Mouse (Mus musculus) hindbrain, embryonic 12.5 days (tissue): ENCODE results near the gene Atg16l1. TPM values are rescaled to one million over a fixed set of nuclear protein-coding genes. Genes with fewer than 3 reads are reported as not detected.

Source experiments
- ATAC-seq: fragments of 200-750 bp; cut with Nextera tagmentation; 2 replicates; pipeline ENCODE4 v1.8.0; 2017; ENCODE audit warnings: moderate TSS enrichment; ENCODE audit not compliant: low FRiP score
- H3K27ac ChIP-seq: fragments of 300-500 bp; sonication (generic); 2 replicates; pipeline ENCODE4 v1.5.1; 2016; ENCODE audit warnings: mild to moderate bottlenecking
- H3K27me3 ChIP-seq: fragments of 300-500 bp; sonication (generic); 2 replicates; pipeline ENCODE4 v1.6.1; 2016; ENCODE audit warnings: mild to moderate bottlenecking
- H3K36me3 ChIP-seq: fragments of 300-500 bp; sonication (generic); 2 replicates; pipeline ENCODE4 v1.6.1; 2016; ENCODE audit warnings: mild to moderate bottlenecking
- H3K4me1 ChIP-seq: fragments of 300-500 bp; sonication (generic); 2 replicates; pipeline ENCODE4 v1.6.1; 2016
- H3K4me2 ChIP-seq: fragments of 300-500 bp; sonication (generic); replicated peaks from 2 replicates; pipeline ENCODE4 v1.6.1; 2016; ENCODE audit warnings: mild to moderate bottlenecking
- H3K4me3 ChIP-seq: fragments of 300-500 bp; sonication (generic); 2 replicates; pipeline ENCODE4 v1.5.1; 2016; ENCODE audit warnings: mild to moderate bottlenecking
- H3K9ac ChIP-seq: fragments of 300-500 bp; sonication (generic); 2 replicates; pipeline ENCODE4 v1.6.1; 2016; ENCODE audit warnings: mild to moderate bottlenecking, moderate library complexity
- H3K9me3 ChIP-seq: fragments of 300-500 bp; sonication (generic); replicated peaks from 2 replicates; pipeline ENCODE4 v1.6.1; 2016; ENCODE audit warnings: mild to moderate bottlenecking
- WGBS: fragments of 180-500 bp; shearing (Covaris S2); methylation state at CpG from one replicate; pipeline ENCODE4 v1.1.7; 2016; 5-methylcytosine and 5-hydroxymethylcytosine counted together
- polyA plus RNA-seq: library from polyadenylated mRNA; unstranded; fragments of >200 nt; fragmentation: Nextera tagmentation; extraction: Ambion mirVana; gene quantifications from 2 replicates; pipeline ENCODE4 v1.2.1, GENCODE M21; 2016

The Atg16l1 gene
- polyA plus RNA-seq, 1 experiment from 2014 or later: 51.0 TPM

DNA sequence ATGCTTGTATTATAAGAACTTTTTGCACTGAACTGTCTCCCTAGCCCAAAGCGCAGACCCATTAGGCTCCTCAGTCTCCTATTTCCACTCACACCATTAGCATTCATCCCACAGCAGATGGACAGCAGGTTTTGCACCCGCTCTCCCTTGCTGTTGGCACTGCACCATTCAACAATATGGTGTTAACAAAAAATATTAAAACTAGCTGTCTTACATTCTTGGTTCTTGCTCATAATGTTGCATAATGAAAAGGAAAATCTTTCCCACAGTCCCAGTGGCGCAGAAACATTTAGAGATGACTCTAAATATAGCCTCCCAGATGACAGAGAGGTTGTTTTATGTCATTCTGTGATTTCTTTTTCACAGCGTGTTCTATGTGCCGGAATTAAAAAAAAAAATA lies 22.5 kb upstream of the Atg16l1 start:
- H3K27ac ChIP-seq: no peak overlapping the region
- WGBS: 87% methylated on average over 5 of the region's 5 CpGs

DNA sequence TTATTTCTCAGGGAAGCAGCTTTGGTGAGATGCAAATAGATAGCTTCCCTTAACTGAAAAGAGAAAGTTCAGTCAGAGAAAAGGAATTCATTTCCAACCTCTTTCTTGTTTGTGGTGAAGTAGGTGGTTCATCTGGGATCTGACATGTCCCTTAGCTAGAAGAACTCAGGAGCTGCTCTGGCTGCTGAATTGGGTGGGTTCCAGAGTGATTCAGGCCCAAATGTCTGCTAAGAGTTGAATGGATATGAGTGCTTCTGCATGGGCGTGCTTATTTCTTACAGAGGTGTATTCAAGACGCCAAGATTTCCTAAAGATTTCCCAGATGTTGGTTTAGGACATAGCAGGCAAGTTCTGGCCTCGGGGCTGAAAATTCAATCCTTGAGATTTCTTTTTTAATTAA lies 21.5 kb upstream of the Atg16l1 start:
- 78% methylated on average over 3 of the region's 3 CpGs for WGBS
- H3K4me3 ChIP-seq: no peak overlapping the region
- no peak for ATAC-seq
- no peaks in the 10 kb centered on the region for H3K27me3 ChIP-seq
- H3K9ac ChIP-seq: no peak overlapping the region
- no peaks in the 10 kb centered on the region for H3K4me1 ChIP-seq
- no peaks in the 10 kb centered on the region for H3K36me3 ChIP-seq
- no peak overlapping the region for H3K27ac ChIP-seq
- no peaks in the 10 kb centered on the region for H3K9me3 ChIP-seq
- no peak overlapping the region for H3K4me2 ChIP-seq

More for the DNA sequence above, 22.5 kb upstream of the Atg16l1 start:
- Histone ChIP-seq H3K9ac (no peak overlapping the region), H3K36me3 (no peaks in the 10 kb centered on the region), H3K4me3 (no peak overlapping the region), H3K27me3 (no peaks in the 10 kb centered on the region), H3K4me1 (no peaks in the 10 kb centered on the region), H3K9me3 (no peaks in the 10 kb centered on the region), H3K4me2 (no peak overlapping the region)
- no peak for ATAC-seq

DNA sequence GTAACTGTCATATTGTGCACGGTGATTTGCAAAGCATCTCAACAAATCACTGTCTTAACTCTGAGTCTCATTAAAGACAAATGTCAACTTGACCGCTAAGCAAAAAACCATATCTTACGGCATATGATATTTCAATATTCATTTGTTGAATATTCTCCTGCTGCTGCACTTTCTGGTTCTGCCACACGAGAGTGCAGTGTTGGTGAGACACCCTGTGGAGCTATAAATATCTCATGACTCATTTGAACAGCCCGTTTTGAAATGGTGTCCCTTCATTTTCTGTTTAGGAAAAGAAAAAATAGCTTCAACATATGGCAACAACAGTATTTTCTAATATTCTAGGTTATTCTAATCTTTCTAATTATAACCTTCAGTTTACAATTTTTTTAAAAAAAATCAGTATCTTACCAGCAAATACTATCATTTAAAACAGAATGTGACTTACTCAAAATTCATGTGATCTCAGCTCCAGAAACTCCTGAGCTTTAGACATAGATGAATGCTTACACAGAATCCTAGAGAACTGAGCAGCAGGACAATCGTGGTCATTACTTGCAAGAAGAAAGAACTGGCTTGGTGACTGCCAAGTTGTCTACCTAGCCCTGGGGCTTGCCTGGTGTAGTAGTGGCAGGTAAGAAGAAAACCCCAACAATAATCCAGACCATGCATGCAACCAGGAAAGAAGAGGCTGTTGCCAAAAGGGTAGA lies 14.9 kb upstream of the Atg16l1 start:
- Histone ChIP-seq H3K4me3 (no peak overlapping the region), H3K36me3 (no peaks in the 10 kb centered on the region), H3K9me3 (no peaks in the 10 kb centered on the region), H3K4me2 (no peak overlapping the region), H3K9ac (no peak overlapping the region), H3K27me3 (no peaks in the 10 kb centered on the region), H3K4me1 (no peaks in the 10 kb centered on the region), H3K27ac (no peak overlapping the region)
- WGBS: 79% methylated on average over 6 of the region's 6 CpGs
- no peak for ATAC-seq

DNA sequence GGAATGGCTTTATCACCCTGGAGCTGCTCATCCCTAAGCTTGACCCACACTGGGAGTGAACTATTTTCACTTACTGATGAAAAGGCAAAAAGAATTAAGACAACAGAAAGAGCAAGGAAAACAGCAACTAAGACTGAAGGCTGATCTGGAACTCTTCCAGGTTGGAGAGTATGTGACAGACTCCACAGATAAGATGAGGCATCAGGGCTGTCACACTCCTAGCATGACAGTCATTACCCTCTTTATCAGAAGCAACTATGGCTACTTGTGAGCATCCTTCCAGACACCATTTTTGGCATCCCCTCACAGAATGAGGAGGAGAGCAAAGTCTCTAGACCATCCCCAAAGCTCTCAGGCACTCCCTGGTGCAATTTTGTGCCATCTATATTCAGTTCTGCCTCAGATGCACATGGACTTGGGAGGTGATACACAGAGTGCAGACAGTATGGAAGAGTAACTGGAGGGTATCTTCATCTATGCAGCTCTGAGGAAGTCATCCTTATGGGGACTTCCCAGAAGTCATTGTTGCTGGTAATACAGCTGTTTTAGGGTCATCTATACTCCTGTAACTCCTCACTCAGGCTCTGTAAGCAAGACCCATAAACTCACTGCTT lies 6.2 kb upstream of the Atg16l1 start:
- no peak overlapping the region for H3K27ac ChIP-seq
- no peak for ATAC-seq
- H3K4me2 ChIP-seq: no peak overlapping the region
- H3K4me1 ChIP-seq: no peaks in the 10 kb centered on the region
- H3K9me3 ChIP-seq: no peaks in the 10 kb centered on the region
- no peak overlapping the region for H3K4me3 ChIP-seq
- no peak overlapping the region for H3K9ac ChIP-seq
- no peaks in the 10 kb centered on the region for H3K36me3 ChIP-seq
- peaks cover 3% of the 10 kb centered on the region; the same call in 1 of the 2 replicates for H3K27me3 ChIP-seq

DNA sequence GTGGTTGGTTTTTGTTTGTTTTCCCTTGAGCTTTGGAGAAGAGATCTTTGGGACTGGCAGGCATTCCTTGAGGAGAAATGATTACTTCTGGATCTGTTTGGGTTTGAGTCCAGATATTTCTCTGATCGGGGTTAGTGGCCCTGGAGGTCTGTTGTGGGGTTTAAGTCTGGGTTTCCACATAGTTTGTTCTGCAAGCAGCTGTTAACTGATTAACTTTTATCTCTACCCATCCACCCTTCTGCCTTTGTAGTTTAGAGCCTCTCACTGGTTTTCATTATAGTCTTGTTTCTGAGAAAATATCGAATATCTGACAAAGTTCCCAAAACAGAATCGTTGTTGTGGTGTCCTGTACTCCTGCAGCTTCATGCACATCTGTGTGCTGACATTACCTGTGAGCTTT lies 8.2 kb downstream of the Atg16l1 start:
- Histone ChIP-seq H3K27me3 (no peaks in the 10 kb centered on the region), H3K36me3 (peaks cover 93% of the 10 kb centered on the region)

DNA sequence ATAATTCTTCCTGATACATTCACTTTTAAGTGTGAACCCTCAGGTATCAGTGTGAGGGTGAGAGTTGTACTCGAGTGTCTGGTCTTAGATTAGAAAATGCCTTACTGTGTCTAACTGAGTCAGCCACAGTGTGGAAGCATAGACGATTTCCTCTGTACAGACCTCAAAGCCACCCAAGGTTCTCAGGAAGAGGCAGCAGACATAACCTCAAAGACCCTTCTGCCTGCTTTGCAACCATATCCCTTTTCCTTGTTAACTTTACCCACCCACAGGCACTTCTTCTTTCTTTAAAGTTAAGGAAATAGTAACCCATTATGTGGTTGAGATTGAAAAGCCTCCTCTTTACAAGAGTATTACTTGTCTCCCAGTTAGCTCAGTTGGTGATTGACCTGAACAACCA lies 10.1 kb downstream of the Atg16l1 start:
- Histone ChIP-seq H3K27me3 (no peaks in the 10 kb centered on the region), H3K27ac (no peak overlapping the region), H3K9me3 (no peaks in the 10 kb centered on the region), H3K36me3 (peaks cover 88% of the 10 kb centered on the region), H3K4me1 (no peaks in the 10 kb centered on the region), H3K9ac (no peak overlapping the region), H3K4me2 (no peak overlapping the region), H3K4me3 (no peak overlapping the region)
- ATAC-seq: no peak
- WGBS: 95% methylated on average over 2 of the region's 2 CpGs

More for the DNA sequence above, 8.2 kb downstream of the Atg16l1 start:
- Histone ChIP-seq H3K27ac (no peak overlapping the region), H3K9ac (no peak overlapping the region), H3K4me1 (no peaks in the 10 kb centered on the region), H3K9me3 (no peaks in the 10 kb centered on the region), H3K4me2 (no peak overlapping the region), H3K4me3 (no peak overlapping the region)
- no peak for ATAC-seq
- 95% methylated on average over 3 of the region's 3 CpGs for WGBS

- Histone ChIP-seq H3K9ac (no peak overlapping the region), H3K4me1 (no peaks in the 10 kb centered on the region), H3K36me3 (peaks cover 89% of the 10 kb centered on the region), H3K27me3 (no peaks in the 10 kb centered on the region), H3K4me3 (no peak overlapping the region), H3K27ac (no peak overlapping the region), H3K4me2 (no peak overlapping the region), H3K9me3 (no peaks in the 10 kb centered on the region)
- no peak for ATAC-seq
- WGBS: 94% methylated on average over 3 of the region's 3 CpGs
Measured at GRCm38 (mm10) chr1:87766233-87766632, 10.6 kb downstream of the Atg16l1 start.

GRCm38 (mm10) chr1:87769263-87769662 lies 13.6 kb downstream of the Atg16l1 start:
- no peak overlapping the region for H3K4me3 ChIP-seq
- H3K9ac ChIP-seq: no peak overlapping the region
- WGBS: 94% methylated on average over 2 of the region's 2 CpGs
- H3K9me3 ChIP-seq: no peaks in the 10 kb centered on the region
- no peaks in the 10 kb centered on the region for H3K27me3 ChIP-seq
- H3K4me1 ChIP-seq: no peaks in the 10 kb centered on the region
- peaks cover 89% of the 10 kb centered on the region for H3K36me3 ChIP-seq
- H3K27ac ChIP-seq: no peak overlapping the region
- H3K4me2 ChIP-seq: no peak overlapping the region
- ATAC-seq: no peak

- no peak for ATAC-seq
- Histone ChIP-seq H3K9ac (no peak overlapping the region), H3K9me3 (no peaks in the 10 kb centered on the region), H3K4me2 (no peak overlapping the region), H3K4me3 (no peak overlapping the region), H3K36me3 (peaks cover 89% of the 10 kb centered on the region), H3K4me1 (no peaks in the 10 kb centered on the region), H3K27me3 (no peaks in the 10 kb centered on the region), H3K27ac (no peak overlapping the region)
- 97% methylated on average over 3 of the region's 3 CpGs for WGBS
Measured at GRCm38 (mm10) chr1:87770486-87770885, 14.8 kb downstream of the Atg16l1 start.

DNA sequence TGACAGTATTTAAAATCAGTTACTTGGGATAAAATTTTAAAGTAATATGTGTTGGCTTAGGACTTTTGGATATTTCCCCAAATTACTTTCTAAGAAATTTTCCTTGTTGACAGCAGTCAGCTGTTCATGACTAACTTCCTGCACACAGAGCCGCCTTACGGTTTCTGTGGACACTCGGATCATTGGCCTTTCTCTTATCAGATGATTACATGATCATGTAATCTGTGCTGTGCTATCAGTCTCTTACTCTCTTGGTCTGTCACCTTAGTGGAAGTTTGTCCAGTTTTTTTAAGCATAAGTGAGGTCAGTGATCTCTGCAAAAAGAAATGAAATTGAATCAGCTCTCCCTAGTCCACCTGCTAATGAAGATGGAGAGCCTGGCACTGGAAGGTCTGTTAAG lies 16.1 kb downstream of the Atg16l1 start:
- Histone ChIP-seq H3K36me3 (peaks cover 89% of the 10 kb centered on the region), H3K9me3 (no peaks in the 10 kb centered on the region), H3K4me2 (no peak overlapping the region), H3K9ac (no peak overlapping the region), H3K27ac (no peak overlapping the region), H3K27me3 (no peaks in the 10 kb centered on the region), H3K4me1 (no peaks in the 10 kb centered on the region), H3K4me3 (no peak overlapping the region)
- no peak for ATAC-seq
- 98% methylated on average over 3 of the region's 3 CpGs for WGBS

DNA sequence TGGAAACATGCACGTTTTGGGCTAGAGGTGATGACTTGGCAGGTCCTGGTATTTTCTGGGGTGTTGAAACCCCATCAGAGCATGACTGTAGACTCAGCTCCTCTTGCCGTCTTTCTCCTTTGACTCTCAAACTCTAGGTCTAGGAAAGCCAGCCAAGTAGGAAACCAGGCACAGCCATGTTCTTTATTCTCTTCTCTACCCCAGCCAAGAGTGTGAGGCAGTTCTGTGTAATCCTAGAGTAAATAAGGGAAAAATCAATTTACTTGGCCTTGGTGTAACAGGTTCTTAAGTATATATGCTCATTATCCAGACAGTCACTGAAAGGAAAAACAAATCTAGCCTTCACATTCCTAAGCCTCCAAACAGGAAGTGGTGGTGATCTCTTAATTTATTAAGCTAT lies 17.7 kb downstream of the Atg16l1 start:
- no peak for ATAC-seq
- H3K4me2 ChIP-seq: no peak overlapping the region
- H3K27ac ChIP-seq: no peak overlapping the region
- no peak overlapping the region for H3K9ac ChIP-seq
- peaks cover 89% of the 10 kb centered on the region for H3K36me3 ChIP-seq
- no peak overlapping the region for H3K4me3 ChIP-seq
- H3K27me3 ChIP-seq: no peaks in the 10 kb centered on the region
- H3K4me1 ChIP-seq: no peaks in the 10 kb centered on the region
- WGBS: 85% methylated on average over 2 of the region's 2 CpGs
- H3K9me3 ChIP-seq: no peaks in the 10 kb centered on the region

DNA sequence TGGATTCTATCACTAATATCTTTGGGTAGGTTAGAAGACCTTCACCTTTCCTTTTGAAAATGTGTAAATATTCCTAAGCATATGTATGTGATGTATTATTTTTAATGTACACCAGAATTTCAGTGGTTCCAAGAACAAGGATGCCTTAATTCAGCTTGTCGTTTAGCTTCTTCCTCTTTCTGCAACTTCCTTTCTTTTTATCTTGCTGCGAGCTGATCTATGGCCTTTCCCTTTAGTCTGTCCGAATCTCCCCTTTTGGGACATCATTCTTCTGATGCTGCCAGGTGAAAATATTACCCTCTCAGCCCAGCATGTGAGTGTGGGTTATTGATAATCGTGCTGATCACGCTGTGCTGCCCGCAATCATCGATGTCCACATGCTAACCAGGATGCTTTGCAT lies 19.2 kb downstream of the Atg16l1 start:
- H3K9me3 ChIP-seq: no peaks in the 10 kb centered on the region
- 95% methylated on average over 7 of the region's 7 CpGs for WGBS
- no peak for ATAC-seq

DNA sequence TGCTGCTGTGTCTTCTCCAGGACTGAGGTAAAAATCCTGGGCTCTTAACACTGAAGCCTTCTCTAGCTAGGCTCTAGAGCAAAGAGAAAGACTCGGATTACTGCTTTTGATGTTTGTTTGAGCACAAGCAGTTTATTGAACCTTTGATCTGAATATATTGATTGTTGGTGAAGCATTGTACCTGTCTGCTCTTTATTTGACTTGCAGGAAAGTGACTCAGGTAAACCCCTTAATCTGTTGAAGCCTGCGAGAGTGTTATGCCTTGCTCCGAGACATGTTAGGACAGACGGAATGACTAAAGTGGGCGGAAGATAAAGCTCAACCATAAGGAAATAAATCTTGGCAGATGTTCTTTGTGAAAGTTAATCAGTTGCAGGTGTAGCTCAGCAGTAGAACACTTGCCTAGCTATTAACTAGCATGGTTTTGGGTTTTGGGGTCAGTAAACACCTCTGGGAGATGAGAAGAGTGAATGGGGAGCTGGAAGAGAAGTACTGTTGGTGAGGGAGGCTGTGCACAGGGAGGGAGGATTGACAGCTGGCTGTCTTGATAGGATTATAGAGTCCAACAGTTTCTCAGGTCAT lies 23.6 kb downstream of the Atg16l1 start:
- H3K4me2 ChIP-seq: no peak overlapping the region
- no peak for ATAC-seq
- H3K36me3 ChIP-seq: peaks cover 96% of the 10 kb centered on the region
- H3K4me3 ChIP-seq: no peak overlapping the region
- WGBS: 90% methylated on average over 5 of the region's 5 CpGs
- H3K27ac ChIP-seq: no peak overlapping the region
- H3K4me1 ChIP-seq: no peaks in the 10 kb centered on the region
- H3K9me3 ChIP-seq: no peaks in the 10 kb centered on the region
- no peak overlapping the region for H3K9ac ChIP-seq
- H3K27me3 ChIP-seq: no peaks in the 10 kb centered on the region

More for the DNA sequence above, 19.2 kb downstream of the Atg16l1 start:
- Histone ChIP-seq H3K27me3 (no peaks in the 10 kb centered on the region), H3K4me1 (no peaks in the 10 kb centered on the region), H3K36me3 (peaks cover 95% of the 10 kb centered on the region), H3K4me3 (no peak overlapping the region), H3K27ac (no peak overlapping the region), H3K9ac (no peak overlapping the region), H3K4me2 (no peak overlapping the region)
